Mouse (Mus musculus) forebrain, embryonic 10.5 days (tissue): ENCODE results near the gene Jam2. TPM values are rescaled to one million over a fixed set of nuclear protein-coding genes. Genes with fewer than 3 reads are reported as not detected.

Experiments used
- DNase-seq: peaks from one replicate; pipeline ENCODE4 v3.0.0-alpha.2; 2017; ENCODE audit warnings: low spot score; ENCODE audit errors: extremely low spot score
- H3K27ac ChIP-seq: fragments of 300-500 bp; sonication (generic); 2 replicates; pipeline ENCODE4 v1.5.1; 2016; ENCODE audit warnings: mild to moderate bottlenecking
- H3K27me3 ChIP-seq: fragments of 300-500 bp; sonication (generic); 2 replicates; pipeline ENCODE4 v1.6.1; 2016; ENCODE audit warnings: mild to moderate bottlenecking; ENCODE audit not compliant: poor library complexity, severe bottlenecking
- H3K36me3 ChIP-seq: fragments of 300-500 bp; sonication (generic); replicated peaks from 2 replicates; pipeline ENCODE4 v1.6.1; 2016; ENCODE audit warnings: mild to moderate bottlenecking, moderate library complexity
- H3K4me1 ChIP-seq: fragments of 300-500 bp; sonication (generic); 2 replicates; pipeline ENCODE4 v1.6.1; 2016
- H3K4me3 ChIP-seq: fragments of 300-500 bp; sonication (generic); 2 replicates; pipeline ENCODE4 v1.5.1; 2016; ENCODE audit warnings: mild to moderate bottlenecking, moderate library complexity
- H3K9me3 ChIP-seq: fragments of 300-500 bp; sonication (generic); 2 replicates; pipeline ENCODE4 v1.6.1; 2016; ENCODE audit warnings: mild to moderate bottlenecking, moderate library complexity
- WGBS: fragments of 180-500 bp; shearing (Covaris S2); methylation state at CpG from one replicate; pipeline ENCODE4 v1.1.7; 2016; 5-methylcytosine and 5-hydroxymethylcytosine counted together
- polyA plus RNA-seq: library from polyadenylated mRNA; unstranded; fragments of >200 nt; fragmentation: Nextera tagmentation; extraction: Ambion mirVana; gene quantifications from 2 replicates; pipeline ENCODE4 v1.2.1, GENCODE M21; 2016

Jam2 gene
- polyA plus RNA-seq, 1 experiment from 2014 or later, result 29.5 TPM

DNA sequence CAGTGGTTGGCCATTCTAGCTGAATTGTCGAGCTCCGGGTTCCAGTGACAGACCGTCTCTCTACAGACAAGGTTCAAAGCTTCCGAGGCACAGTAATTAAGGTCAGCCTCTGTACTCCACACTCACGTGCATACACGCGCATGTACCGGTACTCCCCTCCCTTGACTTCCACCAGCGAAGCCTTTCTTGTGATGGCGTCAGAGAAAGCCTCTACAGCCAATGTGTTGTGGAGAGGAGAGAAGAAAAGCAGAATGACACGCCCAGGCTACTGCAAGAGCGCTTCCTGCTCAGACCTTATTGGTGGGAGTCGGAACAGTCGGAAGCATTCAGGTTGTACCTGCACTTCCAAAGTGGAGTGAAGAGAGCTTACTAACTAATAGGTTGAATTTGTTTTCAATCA, 19.5 kb downstream of the Jam2 start:
- Histone ChIP-seq H3K4me3 (no peak overlapping the region), H3K27me3 (no peaks in the 10 kb centered on the region), H3K4me1 (no peaks in the 10 kb centered on the region), H3K27ac (no peak overlapping the region), H3K9me3 (peaks cover 4% of the 10 kb centered on the region; the same call in 1 of the 2 replicates), H3K36me3 (peaks cover 19% of the 10 kb centered on the region)
- WGBS, result 89% methylated on average over 14 of the region's 14 CpGs
- no peak for DNase-seq

DNA sequence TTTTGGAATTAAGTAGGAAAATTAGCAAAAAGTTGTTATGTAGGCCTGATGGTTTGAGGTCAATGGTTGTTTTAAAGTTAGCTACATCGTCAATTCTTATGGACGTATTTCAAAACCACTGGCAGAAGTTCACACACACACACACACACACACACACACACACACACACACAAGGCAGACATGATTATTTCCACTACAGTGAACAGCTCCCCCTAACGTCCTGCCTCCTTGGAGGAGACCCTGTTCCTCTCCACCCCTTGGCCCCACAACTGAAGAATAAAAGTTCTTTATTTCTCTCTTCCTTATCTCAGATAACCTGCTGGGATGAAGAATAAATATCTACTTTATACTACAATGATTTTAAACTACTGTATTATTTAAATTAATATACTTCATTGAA, 21.4 kb downstream of the Jam2 start:
- H3K9me3 ChIP-seq, result peaks cover 4% of the 10 kb centered on the region; the same call in 1 of the 2 replicates
- no peaks in the 10 kb centered on the region for H3K4me1 ChIP-seq
- peaks cover 12% of the 10 kb centered on the region for H3K36me3 ChIP-seq
- 68% methylated on average over 3 of the region's 3 CpGs for WGBS
- H3K27ac ChIP-seq, result no peak overlapping the region
- H3K27me3 ChIP-seq, result no peaks in the 10 kb centered on the region
- no peak overlapping the region for H3K4me3 ChIP-seq
- no peak for DNase-seq

DNA sequence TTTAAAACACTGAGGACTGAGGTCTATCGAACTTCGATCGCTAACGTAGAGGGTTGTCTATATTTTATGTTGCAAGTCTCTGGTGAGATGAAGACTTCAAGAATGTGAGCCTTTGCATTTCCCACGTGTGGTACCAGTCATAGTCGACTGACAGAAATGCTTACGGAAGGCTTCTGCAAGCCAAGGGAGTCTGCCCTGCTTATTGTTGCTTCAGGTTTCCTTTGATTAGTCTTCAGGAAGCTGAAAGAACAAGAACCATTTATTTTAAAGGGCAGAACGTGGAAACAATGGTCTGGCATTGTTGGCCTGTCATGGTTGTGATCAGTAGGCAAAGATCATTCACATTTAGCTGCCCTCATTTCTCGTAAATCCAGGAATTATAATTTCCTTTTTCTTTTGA, 22.8 kb downstream of the Jam2 start:
- 82% methylated on average over 9 of the region's 9 CpGs for WGBS
- Histone ChIP-seq H3K4me3 (no peak overlapping the region), H3K27me3 (no peaks in the 10 kb centered on the region), H3K4me1 (no peaks in the 10 kb centered on the region), H3K36me3 (peaks cover 6% of the 10 kb centered on the region), H3K27ac (no peak overlapping the region), H3K9me3 (no peaks in the 10 kb centered on the region)
- DNase-seq, result no peak

DNA sequence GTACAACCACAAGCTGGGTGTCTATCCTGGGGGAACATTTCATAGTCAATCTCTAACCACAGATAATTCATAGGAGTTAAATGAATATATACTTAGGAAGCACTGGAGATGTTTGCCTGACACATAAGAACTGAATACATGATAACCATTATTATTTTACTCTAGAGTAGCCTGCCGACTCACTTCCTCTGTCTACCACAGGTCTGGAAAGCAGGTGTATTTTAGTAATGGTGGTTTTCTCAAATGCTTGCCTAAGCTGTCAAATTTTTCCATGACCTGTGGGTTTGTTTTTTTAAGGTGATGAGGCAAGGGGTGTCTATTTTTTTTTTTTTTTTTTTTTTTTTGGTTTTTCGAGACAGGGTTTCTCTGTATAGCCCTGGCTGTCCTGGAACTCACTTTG, 26.1 kb downstream of the Jam2 start:
- 100% methylated on average over 1 of the region's 2 CpGs for WGBS
- no peaks in the 10 kb centered on the region for H3K27me3 ChIP-seq

DNA sequence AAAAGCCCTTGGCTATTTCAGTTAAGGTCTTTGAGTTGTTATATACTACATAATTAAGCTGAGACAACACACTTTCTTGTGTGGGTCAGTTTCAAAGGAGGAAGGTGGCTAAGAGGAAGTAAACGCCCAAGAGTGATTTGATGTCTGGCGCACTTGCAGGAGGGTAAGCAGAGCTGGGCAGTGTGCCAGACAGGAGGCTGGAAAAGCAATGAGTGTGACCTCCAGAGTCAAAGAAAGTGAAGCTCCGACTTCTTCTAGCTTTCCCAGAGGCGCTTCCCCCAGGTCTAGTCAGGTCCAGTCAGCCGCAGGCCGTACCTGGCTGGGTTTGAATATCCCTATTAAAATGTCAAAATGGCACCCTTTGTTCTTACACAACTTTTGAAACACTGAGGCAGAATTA, 28.3 kb downstream of the Jam2 start:
- Histone ChIP-seq H3K36me3 (peaks cover 14% of the 10 kb centered on the region), H3K27ac (no peak overlapping the region), H3K4me3 (no peak overlapping the region), H3K27me3 (no peaks in the 10 kb centered on the region), H3K9me3 (no peaks in the 10 kb centered on the region), H3K4me1 (no peaks in the 10 kb centered on the region)
- no peak for DNase-seq
- WGBS, result 93% methylated on average over 6 of the region's 6 CpGs

More for the DNA sequence above, 26.1 kb downstream of the Jam2 start:
- no peak for DNase-seq
- Histone ChIP-seq H3K27ac (no peak overlapping the region), H3K9me3 (no peaks in the 10 kb centered on the region), H3K4me3 (no peak overlapping the region), H3K4me1 (no peaks in the 10 kb centered on the region), H3K36me3 (peaks cover 2% of the 10 kb centered on the region; the same call in 1 of the 2 replicates)

DNA sequence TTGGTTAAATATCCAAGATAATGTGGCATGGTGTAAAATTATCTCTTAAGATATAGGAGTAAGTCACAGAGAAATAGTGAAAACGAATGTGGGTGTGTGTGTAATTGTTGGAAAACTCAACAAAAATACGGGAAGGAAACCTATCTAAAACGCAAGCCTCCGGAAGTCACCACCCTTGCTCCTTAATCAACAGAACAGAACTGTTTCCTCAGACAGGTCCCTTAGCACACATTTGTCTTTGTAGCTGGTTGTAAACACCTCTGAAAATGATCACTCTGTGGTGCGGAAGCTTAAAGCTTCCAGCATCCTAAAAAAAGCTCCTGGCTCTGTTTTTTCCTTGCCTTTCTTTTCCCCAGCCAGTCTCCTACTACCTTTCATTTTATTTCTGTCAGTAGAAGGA, 30.9 kb downstream of the Jam2 start:
- H3K36me3 ChIP-seq, result peaks cover 34% of the 10 kb centered on the region
- DNase-seq, result no peak
- H3K27ac ChIP-seq, result no peak overlapping the region
- H3K4me3 ChIP-seq, result no peak overlapping the region
- H3K27me3 ChIP-seq, result no peaks in the 10 kb centered on the region
- H3K4me1 ChIP-seq, result no peaks in the 10 kb centered on the region
- 89% methylated on average over 5 of the region's 5 CpGs for WGBS
- H3K9me3 ChIP-seq, result no peaks in the 10 kb centered on the region

DNA sequence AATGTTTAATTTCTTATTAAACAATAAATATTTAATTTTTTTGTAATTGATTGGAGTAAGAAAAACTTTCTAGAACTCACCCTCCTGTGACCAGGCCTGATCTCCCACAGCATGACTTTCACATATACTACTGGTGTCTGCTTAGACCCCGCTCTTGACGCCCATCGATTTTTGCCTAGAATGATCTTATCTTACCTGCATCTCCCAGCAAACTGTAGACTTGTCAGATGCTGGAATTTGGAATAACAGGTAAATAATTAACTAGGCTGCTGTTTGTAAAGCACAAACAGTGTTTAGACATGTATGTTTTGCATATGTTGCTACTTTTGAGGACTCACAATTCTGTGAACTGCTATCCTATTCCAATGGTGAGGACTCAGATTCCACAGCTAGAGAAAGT, 32.3 kb downstream of the Jam2 start:
- DNase-seq, result no peak
- no peak overlapping the region for H3K27ac ChIP-seq
- no peak overlapping the region for H3K4me3 ChIP-seq
- no peaks in the 10 kb centered on the region for H3K27me3 ChIP-seq
- peaks cover 46% of the 10 kb centered on the region for H3K36me3 ChIP-seq
- H3K9me3 ChIP-seq, result no peaks in the 10 kb centered on the region
- WGBS, result 98% methylated on average over 3 of the region's 3 CpGs
- no peaks in the 10 kb centered on the region for H3K4me1 ChIP-seq

DNA sequence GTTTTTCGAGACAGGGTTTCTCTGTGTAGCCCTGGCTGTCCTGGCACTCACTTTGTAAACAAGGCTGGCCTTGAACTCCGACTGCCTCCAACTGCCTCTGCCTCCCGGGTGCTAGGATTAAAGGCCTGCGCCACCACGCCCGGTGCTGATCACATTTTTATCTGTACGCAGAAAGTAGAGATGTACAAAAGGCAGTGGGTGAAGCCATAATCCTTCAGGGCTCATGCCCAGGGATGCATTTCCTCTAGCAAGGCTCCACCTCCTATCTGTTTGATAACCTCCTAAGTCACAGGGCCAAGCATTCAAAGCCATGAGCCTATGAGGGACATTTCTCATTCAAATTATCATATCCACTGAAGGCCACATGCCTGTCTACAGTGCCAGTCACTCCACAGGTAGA, 34.0 kb downstream of the Jam2 start:
- no peak for DNase-seq
- Histone ChIP-seq H3K4me1 (no peaks in the 10 kb centered on the region), H3K4me3 (no peak overlapping the region), H3K9me3 (no peaks in the 10 kb centered on the region), H3K27me3 (no peaks in the 10 kb centered on the region), H3K27ac (no peak overlapping the region), H3K36me3 (peaks cover 59% of the 10 kb centered on the region)
- WGBS, result 93% methylated on average over 7 of the region's 7 CpGs

DNA sequence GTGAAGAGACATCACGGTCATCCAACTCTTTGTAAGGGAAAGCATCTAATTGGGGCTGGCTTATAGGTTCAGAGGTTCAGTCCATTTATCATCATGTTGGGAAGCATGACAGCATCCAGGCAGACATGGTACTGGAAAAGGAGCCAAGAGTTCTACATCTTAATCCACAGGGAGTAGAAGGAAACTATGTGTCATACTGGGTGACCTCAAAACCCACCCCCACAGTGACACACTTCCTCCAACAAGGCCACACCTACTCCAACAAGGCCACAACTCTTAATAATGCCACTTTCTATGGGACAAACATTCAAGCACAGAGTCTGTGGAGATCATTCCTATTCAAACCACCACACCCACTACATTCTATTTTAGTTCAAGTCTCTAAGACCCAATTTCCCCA, 36.3 kb downstream of the Jam2 start:
- no peak for DNase-seq
- Histone ChIP-seq H3K9me3 (no peaks in the 10 kb centered on the region), H3K27me3 (no peaks in the 10 kb centered on the region), H3K4me3 (no peak overlapping the region), H3K27ac (no peak overlapping the region), H3K36me3 (peaks cover 57% of the 10 kb centered on the region), H3K4me1 (no peaks in the 10 kb centered on the region)
- 98% methylated on average over 1 of the region's 1 CpGs for WGBS

DNA sequence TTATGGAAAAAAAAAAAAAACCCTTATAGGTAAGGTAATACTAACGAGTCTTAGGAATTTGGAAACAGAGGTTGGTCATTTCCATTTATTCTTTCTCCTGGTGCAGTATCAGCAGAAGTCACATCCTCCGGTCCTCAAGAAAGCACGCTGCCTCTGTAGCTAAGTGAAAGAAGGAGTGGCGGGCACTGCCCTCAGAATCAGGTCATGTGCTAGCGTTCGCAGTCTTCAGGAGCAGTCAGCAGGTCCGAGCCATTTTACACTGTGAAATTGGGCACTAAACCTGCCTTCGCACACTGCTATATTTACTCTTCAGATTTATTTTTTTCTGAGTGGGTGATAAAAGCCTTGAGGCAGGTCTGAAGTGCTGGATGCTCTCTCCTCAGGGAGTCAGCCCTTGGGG, 39.9 kb downstream of the Jam2 start:
- 87% methylated on average over 8 of the region's 8 CpGs for WGBS
- no peak overlapping the region for H3K27ac ChIP-seq
- no peaks in the 10 kb centered on the region for H3K4me1 ChIP-seq
- peaks cover 35% of the 10 kb centered on the region for H3K36me3 ChIP-seq
- no peak for DNase-seq
- H3K27me3 ChIP-seq, result no peaks in the 10 kb centered on the region
- H3K4me3 ChIP-seq, result no peak overlapping the region
- H3K9me3 ChIP-seq, result no peaks in the 10 kb centered on the region

DNA sequence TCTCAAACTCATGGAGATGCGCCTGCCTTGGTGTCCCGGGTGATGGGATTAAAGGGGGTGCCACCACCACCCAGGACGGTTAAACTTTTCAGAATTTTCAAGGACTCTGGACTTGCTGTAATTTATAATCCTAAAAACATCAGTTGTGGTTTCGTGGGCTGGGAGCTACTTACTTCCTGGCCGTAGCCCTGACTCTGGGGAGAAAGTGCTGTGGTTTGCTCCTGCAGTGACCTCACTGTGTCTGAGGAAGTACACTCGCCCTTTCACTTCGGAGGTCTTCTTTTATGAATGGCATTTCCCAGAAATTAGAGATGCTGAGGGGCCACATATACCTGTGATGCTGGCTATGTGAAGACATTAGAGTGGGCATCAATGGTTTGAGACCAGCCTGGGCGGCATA, 40.6 kb downstream of the Jam2 start:
- no peaks in the 10 kb centered on the region for H3K4me1 ChIP-seq
- H3K36me3 ChIP-seq, result peaks cover 38% of the 10 kb centered on the region
- no peaks in the 10 kb centered on the region for H3K9me3 ChIP-seq
- no peaks in the 10 kb centered on the region for H3K27me3 ChIP-seq
- WGBS, result 86% methylated on average over 8 of the region's 8 CpGs
- H3K4me3 ChIP-seq, result no peak overlapping the region
- no peak for DNase-seq
- H3K27ac ChIP-seq, result no peak overlapping the region

DNA sequence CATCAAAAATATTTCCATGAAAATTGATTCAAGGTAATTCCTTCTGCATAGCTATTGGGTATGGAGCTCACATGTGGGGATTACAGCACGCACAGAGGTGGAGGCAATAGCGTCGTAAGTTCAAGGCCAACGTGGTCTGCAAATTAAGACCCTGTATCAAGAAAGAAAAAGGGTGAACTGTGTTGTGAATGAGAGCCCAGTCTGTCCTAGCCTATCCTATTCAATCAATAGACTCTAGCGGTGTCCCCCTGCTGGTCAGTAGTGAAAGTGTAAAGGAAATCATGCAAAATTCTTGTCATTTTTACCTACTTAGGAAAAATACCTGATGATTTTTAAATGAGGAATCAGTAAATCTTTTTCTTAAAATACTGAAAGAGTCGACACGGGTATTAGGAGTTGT, 43.5 kb downstream of the Jam2 start:
- WGBS, result 40% methylated on average over 7 of the region's 7 CpGs
- Histone ChIP-seq H3K27me3 (no peaks in the 10 kb centered on the region), H3K27ac (no peak overlapping the region), H3K9me3 (no peaks in the 10 kb centered on the region), H3K36me3 (peaks cover 41% of the 10 kb centered on the region), H3K4me1 (no peaks in the 10 kb centered on the region), H3K4me3 (no peak overlapping the region)
- peak; percentile 25 for DNase-seq

DNA sequence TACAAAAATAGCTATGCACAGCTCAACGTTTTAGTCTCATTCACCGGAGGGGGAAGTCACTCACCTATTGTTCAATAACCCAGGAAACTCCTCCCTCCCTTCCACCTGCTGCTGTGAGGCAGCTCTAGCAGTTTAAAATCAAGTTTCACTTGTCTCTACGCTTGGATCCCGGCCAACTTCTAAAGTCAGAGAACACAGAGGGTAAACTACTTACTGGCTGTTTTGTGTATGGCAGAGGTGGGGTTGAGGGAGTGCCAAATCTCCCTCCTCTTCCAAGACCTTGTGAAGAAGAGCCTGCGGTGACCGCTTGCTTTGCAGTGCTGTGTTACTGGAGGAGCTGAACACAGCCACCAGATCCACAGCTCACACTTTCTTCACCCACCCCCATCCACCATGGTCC, 51.1 kb downstream of the Jam2 start:
- H3K36me3 ChIP-seq, result peaks cover 95% of the 10 kb centered on the region
- H3K4me3 ChIP-seq, result no peak overlapping the region
- no peaks in the 10 kb centered on the region for H3K9me3 ChIP-seq
- DNase-seq, result no peak
- 86% methylated on average over 6 of the region's 6 CpGs for WGBS
- H3K27me3 ChIP-seq, result no peaks in the 10 kb centered on the region
- H3K27ac ChIP-seq, result no peak overlapping the region
- no peaks in the 10 kb centered on the region for H3K4me1 ChIP-seq

DNA sequence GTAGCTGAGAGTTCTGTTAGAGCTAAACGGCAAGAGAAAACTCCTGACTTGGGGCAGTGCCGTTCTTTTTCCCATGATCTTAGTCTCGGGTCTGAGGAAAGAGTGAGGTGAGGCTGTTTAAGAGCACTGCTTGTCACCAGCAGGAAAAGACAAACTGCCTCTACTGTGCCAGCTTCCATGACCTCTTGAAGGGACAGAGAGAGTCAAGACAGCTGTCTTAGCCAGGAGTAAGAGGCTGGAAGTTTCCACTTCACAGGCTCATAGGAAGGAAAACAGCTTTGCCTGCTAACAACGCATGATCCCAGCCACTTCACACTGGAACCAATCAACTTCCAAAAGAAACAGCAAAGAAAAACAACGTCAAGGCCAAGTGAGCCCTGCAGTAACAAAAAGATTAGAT, 57.8 kb downstream of the Jam2 start:
- Histone ChIP-seq H3K9me3 (no peaks in the 10 kb centered on the region), H3K27me3 (no peaks in the 10 kb centered on the region), H3K27ac (no peak overlapping the region), H3K36me3 (peaks cover 61% of the 10 kb centered on the region), H3K4me1 (peaks cover 20% of the 10 kb centered on the region), H3K4me3 (no peak overlapping the region)
- no peak for DNase-seq
- 93% methylated on average over 5 of the region's 5 CpGs for WGBS
